Mouse (Mus musculus): ENCODE results near the gene Kif28. TPM values are rescaled to one million over a fixed set of nuclear protein-coding genes. Genes with fewer than 3 reads are reported as not detected.

Gene Kif28
- polyA plus RNA-seq (2014; fragmentation: Nextera tagmentation; extraction: Ambion mirVana), result not detected in 2 replicates

DNA sequence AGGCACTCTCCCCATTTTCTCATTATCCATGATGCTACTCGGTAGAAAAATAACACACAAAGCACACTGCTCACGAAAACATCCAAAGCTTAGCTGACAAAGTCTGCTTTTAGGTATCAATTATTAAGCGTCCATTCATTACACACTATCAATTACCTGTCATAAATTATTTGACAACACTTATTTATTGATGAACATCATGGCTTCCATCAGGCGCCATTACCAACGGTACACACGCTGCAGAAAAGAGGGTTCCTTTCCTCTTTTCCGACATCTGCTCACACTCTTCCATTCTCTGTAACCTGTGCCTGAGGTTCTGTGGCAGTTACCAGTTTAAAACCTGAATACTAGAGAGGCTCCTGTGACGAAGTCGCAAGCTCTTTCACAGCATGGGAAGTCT, at the start of gene Kif28:
Kif28 (minus strand) TSS at position 101 of the 400 bp plus-strand sequence.
- H3K27ac ChIP-seq (replicated peaks; ENCODE audit: low read depth, low read length), result no peak within 1 kb of the TSS
- no peak within 1 kb of the TSS for H3K9ac ChIP-seq (replicated peaks; ENCODE audit: low read length)
- H3K4me3 ChIP-seq (replicated peaks; ENCODE audit: low read depth, low read length), result no peak within 1 kb of the TSS
- no peak for DNase-seq
- no peak within 1 kb of the TSS for H3K4me2 ChIP-seq (ENCODE audit: low read length)
- WGBS, result 93% methylated on average over 9 of the region's 9 CpGs
- H3K36me3 ChIP-seq (ENCODE audit: control insufficient read depth, insufficient read depth, low read length), result peaks cover 50% of the 10 kb centered on the region
- no peak for ATAC-seq (ENCODE audit: low FRiP score, low TSS enrichment)
- no peaks in the 10 kb centered on the region for H3K27me3 ChIP-seq (ENCODE audit: control insufficient read depth, insufficient read depth, low read length)
- no peaks in the 10 kb centered on the region for H3K4me1 ChIP-seq (ENCODE audit: control insufficient read depth, insufficient read depth, low read length)
- H3K9me3 ChIP-seq (ENCODE audit: control insufficient read depth, low read length), result no peaks in the 10 kb centered on the region

DNA sequence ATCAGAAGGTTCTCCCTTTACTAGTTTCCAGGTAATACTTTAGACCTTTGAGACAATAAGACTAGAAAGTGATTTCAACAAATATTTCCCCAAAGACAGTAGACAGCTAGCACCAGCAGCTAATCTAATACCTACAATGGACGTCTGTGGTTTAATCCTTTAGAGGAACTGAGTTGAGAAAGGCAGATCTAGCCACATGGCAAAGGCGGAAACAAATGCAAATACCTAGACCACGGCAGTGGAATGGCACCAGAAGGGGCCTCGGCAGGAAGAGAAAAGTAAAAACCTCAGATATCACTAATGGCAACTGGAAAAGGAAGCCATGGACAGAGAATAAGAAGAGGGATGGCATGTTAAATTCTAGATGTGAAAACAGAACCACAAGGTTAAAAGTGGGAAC, 42.2 kb upstream of the Kif28 start:
- Histone ChIP-seq H3K27me3 (ENCODE audit: control insufficient read depth, insufficient read depth, low read length) (no peaks in the 10 kb centered on the region), H3K4me3 (replicated peaks; ENCODE audit: low read depth, low read length) (no peak overlapping the region), H3K9me3 (ENCODE audit: control insufficient read depth, low read length) (no peaks in the 10 kb centered on the region), H3K9ac (replicated peaks; ENCODE audit: low read length) (no peak overlapping the region), H3K4me1 (ENCODE audit: control insufficient read depth, insufficient read depth, low read length) (no peaks in the 10 kb centered on the region), H3K27ac (replicated peaks; ENCODE audit: low read depth, low read length) (no peak overlapping the region), H3K4me2 (ENCODE audit: low read length) (no peak overlapping the region), H3K36me3 (ENCODE audit: control insufficient read depth, insufficient read depth, low read length) (peaks cover 80% of the 10 kb centered on the region)
- 83% methylated on average over 4 of the region's 4 CpGs for WGBS
- no peak for DNase-seq
- no peak for ATAC-seq (ENCODE audit: low FRiP score, low TSS enrichment)

DNA sequence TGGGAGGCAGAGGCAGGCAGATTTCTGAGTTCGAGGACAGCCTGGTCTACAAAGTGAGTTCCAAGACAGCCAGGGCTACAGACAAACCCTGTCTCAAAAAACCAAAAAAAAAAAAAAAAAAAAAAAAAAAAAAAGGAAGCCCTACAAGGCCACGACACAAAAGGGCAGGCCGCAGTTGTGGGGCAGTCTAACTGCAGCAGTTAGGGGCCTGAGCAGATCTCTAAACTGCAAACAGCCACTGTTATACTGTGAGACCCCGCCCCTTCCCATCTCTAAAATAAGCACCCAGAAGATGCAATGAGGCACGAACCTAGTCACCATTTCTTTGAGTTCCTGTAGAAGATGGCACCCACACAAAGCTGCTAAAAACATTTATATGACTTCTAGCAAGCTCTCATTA, 40.4 kb upstream of the Kif28 start:
- H3K9me3 ChIP-seq (ENCODE audit: control insufficient read depth, low read length), result no peaks in the 10 kb centered on the region
- H3K27ac ChIP-seq (replicated peaks; ENCODE audit: low read depth, low read length), result no peak overlapping the region
- DNase-seq, result no peak
- 91% methylated on average over 5 of the region's 5 CpGs for WGBS
- H3K9ac ChIP-seq (replicated peaks; ENCODE audit: low read length), result no peak overlapping the region
- peaks cover 87% of the 10 kb centered on the region for H3K36me3 ChIP-seq (ENCODE audit: control insufficient read depth, insufficient read depth, low read length)
- no peak overlapping the region for H3K4me3 ChIP-seq (replicated peaks; ENCODE audit: low read depth, low read length)
- no peaks in the 10 kb centered on the region for H3K27me3 ChIP-seq (ENCODE audit: control insufficient read depth, insufficient read depth, low read length)
- H3K4me2 ChIP-seq (ENCODE audit: low read length), result no peak overlapping the region
- ATAC-seq (ENCODE audit: low FRiP score, low TSS enrichment), result no peak
- no peaks in the 10 kb centered on the region for H3K4me1 ChIP-seq (ENCODE audit: control insufficient read depth, insufficient read depth, low read length)

DNA sequence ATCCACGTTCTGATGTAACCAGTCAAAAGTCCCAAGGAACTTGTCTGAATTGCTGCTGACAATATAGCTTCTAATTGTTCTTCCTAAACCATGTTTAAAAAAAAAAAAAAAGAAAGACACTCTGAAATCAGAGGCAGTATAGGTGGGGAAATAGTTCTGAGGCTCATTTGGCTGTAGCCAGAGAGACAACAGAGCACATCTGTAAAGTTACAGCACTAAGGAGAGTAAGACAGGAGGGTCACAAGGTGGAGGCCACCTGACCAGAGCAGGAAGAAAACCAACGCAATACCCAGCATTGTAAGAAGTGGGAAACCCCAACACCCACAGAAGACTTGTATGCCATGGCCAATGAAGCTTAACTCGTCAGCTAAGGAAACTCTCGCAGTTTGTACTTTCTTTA, 39.0 kb upstream of the Kif28 start:
- H3K9ac ChIP-seq (replicated peaks; ENCODE audit: low read length), result no peak overlapping the region
- H3K27me3 ChIP-seq (ENCODE audit: control insufficient read depth, insufficient read depth, low read length), result no peaks in the 10 kb centered on the region
- DNase-seq (no peak), ATAC-seq (ENCODE audit: low FRiP score, low TSS enrichment) (no peak)
- no peaks in the 10 kb centered on the region for H3K9me3 ChIP-seq (ENCODE audit: control insufficient read depth, low read length)
- H3K4me3 ChIP-seq (replicated peaks; ENCODE audit: low read depth, low read length), result no peak overlapping the region
- H3K27ac ChIP-seq (replicated peaks; ENCODE audit: low read depth, low read length), result no peak overlapping the region
- peaks cover 87% of the 10 kb centered on the region for H3K36me3 ChIP-seq (ENCODE audit: control insufficient read depth, insufficient read depth, low read length)
- 89% methylated on average over 4 of the region's 4 CpGs for WGBS
- H3K4me1 ChIP-seq (ENCODE audit: control insufficient read depth, insufficient read depth, low read length), result no peaks in the 10 kb centered on the region
- no peak overlapping the region for H3K4me2 ChIP-seq (ENCODE audit: low read length)

DNA sequence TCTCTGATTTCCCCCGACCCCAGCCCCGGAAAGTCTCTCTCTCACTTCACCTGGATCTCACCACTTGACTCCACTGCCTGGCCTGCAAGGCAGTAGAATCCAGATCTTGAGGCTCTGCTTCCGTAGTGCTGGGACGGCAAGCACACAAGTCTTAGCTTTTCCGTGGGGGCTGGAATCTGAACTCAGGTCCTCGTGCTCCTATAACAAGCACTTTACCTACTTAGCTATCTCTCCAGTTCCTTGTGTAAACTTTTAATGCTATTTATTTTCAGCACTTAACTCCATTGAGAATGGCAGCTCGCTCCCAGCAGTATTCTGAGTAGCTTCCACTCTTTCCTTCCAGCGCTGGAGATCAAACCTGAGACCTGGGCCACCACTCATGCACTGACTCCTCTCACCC, 31.8 kb upstream of the Kif28 start:
- 96% methylated on average over 8 of the region's 8 CpGs for WGBS
- H3K4me3 ChIP-seq (replicated peaks; ENCODE audit: low read depth, low read length), result no peak overlapping the region
- H3K36me3 ChIP-seq (ENCODE audit: control insufficient read depth, insufficient read depth, low read length), result peaks cover 90% of the 10 kb centered on the region
- no peak overlapping the region for H3K4me2 ChIP-seq (ENCODE audit: low read length)
- no peak overlapping the region for H3K27ac ChIP-seq (replicated peaks; ENCODE audit: low read depth, low read length)
- no peak overlapping the region for H3K9ac ChIP-seq (replicated peaks; ENCODE audit: low read length)
- DNase-seq (no peak), ATAC-seq (ENCODE audit: low FRiP score, low TSS enrichment) (no peak)
- no peaks in the 10 kb centered on the region for H3K27me3 ChIP-seq (ENCODE audit: control insufficient read depth, insufficient read depth, low read length)
- no peaks in the 10 kb centered on the region for H3K4me1 ChIP-seq (ENCODE audit: control insufficient read depth, insufficient read depth, low read length)
- no peaks in the 10 kb centered on the region for H3K9me3 ChIP-seq (ENCODE audit: control insufficient read depth, low read length)

DNA sequence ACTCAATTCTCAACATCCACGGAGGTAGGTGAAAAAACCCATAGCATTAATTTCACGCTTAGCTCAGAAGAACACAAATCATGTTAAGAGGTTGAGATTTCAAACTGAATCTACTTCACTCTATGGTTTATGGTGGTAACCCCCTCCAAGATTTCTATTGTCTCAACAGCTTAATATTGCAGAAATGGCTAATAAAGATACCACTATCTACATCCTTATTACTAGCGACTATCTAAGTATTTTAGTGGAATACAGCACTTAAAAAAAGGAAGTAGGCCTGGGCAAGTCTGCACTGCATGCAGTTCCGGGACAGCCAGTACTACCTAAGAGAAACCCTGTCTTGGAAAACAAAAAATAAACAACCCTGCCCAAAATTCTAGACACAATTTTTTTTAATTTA, 15.5 kb upstream of the Kif28 start:
- DNase-seq, result no peak
- Histone ChIP-seq H3K9me3 (ENCODE audit: control insufficient read depth, low read length) (no peaks in the 10 kb centered on the region), H3K9ac (replicated peaks; ENCODE audit: low read length) (no peak overlapping the region), H3K4me2 (ENCODE audit: low read length) (no peak overlapping the region), H3K4me1 (ENCODE audit: control insufficient read depth, insufficient read depth, low read length) (no peaks in the 10 kb centered on the region), H3K27me3 (ENCODE audit: control insufficient read depth, insufficient read depth, low read length) (no peaks in the 10 kb centered on the region), H3K4me3 (replicated peaks; ENCODE audit: low read depth, low read length) (no peak overlapping the region), H3K36me3 (ENCODE audit: control insufficient read depth, insufficient read depth, low read length) (peaks cover 82% of the 10 kb centered on the region), H3K27ac (replicated peaks; ENCODE audit: low read depth, low read length) (no peak overlapping the region)
- 88% methylated on average over 4 of the region's 4 CpGs for WGBS
- no peak for ATAC-seq (ENCODE audit: low FRiP score, low TSS enrichment)

DNA sequence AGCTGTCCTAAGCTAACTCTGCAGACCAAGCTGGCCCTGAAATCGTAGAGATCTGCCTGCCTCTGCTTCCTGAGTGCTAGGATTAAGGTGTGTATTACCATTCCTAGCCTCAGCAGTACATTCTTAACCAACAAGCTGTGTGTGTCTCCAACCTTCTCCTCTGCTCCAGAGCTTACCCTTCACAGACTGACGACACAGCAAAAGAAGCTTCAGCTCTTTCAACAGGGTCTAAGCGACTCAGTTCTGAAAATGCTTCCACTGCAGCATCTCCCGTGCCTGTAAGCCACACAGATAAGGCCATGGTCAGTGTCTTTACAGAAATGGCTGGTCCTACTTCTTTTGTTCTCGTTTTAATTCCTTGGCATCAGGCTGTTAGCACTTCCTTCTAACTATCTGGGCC, 15.0 kb upstream of the Kif28 start:
- Histone ChIP-seq H3K9me3 (ENCODE audit: control insufficient read depth, low read length) (no peaks in the 10 kb centered on the region), H3K4me3 (replicated peaks; ENCODE audit: low read depth, low read length) (no peak overlapping the region), H3K27ac (replicated peaks; ENCODE audit: low read depth, low read length) (no peak overlapping the region), H3K9ac (replicated peaks; ENCODE audit: low read length) (no peak overlapping the region), H3K4me2 (ENCODE audit: low read length) (no peak overlapping the region), H3K36me3 (ENCODE audit: control insufficient read depth, insufficient read depth, low read length) (peaks cover 82% of the 10 kb centered on the region), H3K27me3 (ENCODE audit: control insufficient read depth, insufficient read depth, low read length) (no peaks in the 10 kb centered on the region), H3K4me1 (ENCODE audit: control insufficient read depth, insufficient read depth, low read length) (no peaks in the 10 kb centered on the region)
- 91% methylated on average over 5 of the region's 5 CpGs for WGBS
- ATAC-seq (ENCODE audit: low FRiP score, low TSS enrichment) (no peak), DNase-seq (no peak)

DNA sequence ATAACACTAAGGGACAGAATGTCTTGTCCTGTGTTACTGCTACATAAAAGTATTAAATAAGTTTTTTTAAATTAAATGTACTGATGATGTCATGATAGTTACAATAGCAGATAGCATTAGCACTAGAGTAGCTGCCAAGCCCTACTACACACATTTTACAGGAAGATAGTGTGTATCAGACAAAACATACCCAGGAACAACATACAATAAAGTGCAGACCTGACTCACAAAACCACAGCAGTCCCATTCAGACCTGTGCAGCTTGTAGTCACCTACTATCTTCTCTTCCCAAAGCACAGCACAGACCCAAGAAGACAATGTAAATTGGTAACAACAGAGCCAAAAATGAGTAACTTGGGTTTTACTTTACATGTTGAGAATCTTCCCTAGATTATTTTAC, 11.4 kb upstream of the Kif28 start:
- Histone ChIP-seq H3K9ac (replicated peaks; ENCODE audit: low read length) (no peak overlapping the region), H3K4me1 (ENCODE audit: control insufficient read depth, insufficient read depth, low read length) (no peaks in the 10 kb centered on the region), H3K9me3 (ENCODE audit: control insufficient read depth, low read length) (no peaks in the 10 kb centered on the region), H3K4me2 (ENCODE audit: low read length) (no peak overlapping the region), H3K27ac (replicated peaks; ENCODE audit: low read depth, low read length) (no peak overlapping the region), H3K27me3 (ENCODE audit: control insufficient read depth, insufficient read depth, low read length) (no peaks in the 10 kb centered on the region), H3K36me3 (ENCODE audit: control insufficient read depth, insufficient read depth, low read length) (peaks cover 81% of the 10 kb centered on the region), H3K4me3 (replicated peaks; ENCODE audit: low read depth, low read length) (no peak overlapping the region)
- ATAC-seq (ENCODE audit: low FRiP score, low TSS enrichment) (no peak), DNase-seq (no peak)

DNA sequence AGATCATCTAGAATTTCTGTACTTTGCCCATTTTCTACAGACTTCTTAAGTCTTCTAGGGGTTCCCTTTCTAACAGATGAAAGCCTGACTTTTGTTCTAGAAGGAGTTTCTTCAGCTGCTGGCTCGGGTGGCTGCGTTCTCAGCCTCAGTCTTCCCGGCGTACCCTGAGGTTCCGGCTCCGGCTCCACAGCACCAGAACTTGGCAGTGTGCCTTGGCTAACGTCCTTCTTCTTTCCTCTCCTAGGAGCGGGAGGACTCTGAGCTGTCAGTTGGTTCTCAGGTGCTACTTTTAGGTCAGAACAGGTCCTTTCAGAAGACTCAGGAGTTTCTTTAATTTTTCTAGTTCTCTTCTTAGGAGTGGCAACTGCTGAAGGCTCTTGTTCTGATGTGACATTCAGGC, 7.9 kb upstream of the Kif28 start:
- Histone ChIP-seq H3K4me1 (ENCODE audit: control insufficient read depth, insufficient read depth, low read length) (no peaks in the 10 kb centered on the region), H3K4me2 (ENCODE audit: low read length) (no peak overlapping the region)

More for the DNA sequence above, 7.9 kb upstream of the Kif28 start:
- H3K27ac ChIP-seq (replicated peaks; ENCODE audit: low read depth, low read length), result no peak overlapping the region
- H3K9ac ChIP-seq (replicated peaks; ENCODE audit: low read length), result no peak overlapping the region
- ATAC-seq (ENCODE audit: low FRiP score, low TSS enrichment) (no peak), DNase-seq (no peak)
- whole genome bisulfite sequencing, result 95% methylated on average over 8 of the region's 8 CpGs
- no peak overlapping the region for H3K4me3 ChIP-seq (replicated peaks; ENCODE audit: low read depth, low read length)
- no peaks in the 10 kb centered on the region for H3K9me3 ChIP-seq (ENCODE audit: control insufficient read depth, low read length)
- H3K27me3 ChIP-seq (ENCODE audit: control insufficient read depth, insufficient read depth, low read length), result no peaks in the 10 kb centered on the region
- H3K36me3 ChIP-seq (ENCODE audit: control insufficient read depth, insufficient read depth, low read length), result peaks cover 70% of the 10 kb centered on the region
